Mouse (Mus musculus) CH12.LX (cell line): ENCODE results near the gene Rpl39l. TPM values are rescaled to one million over a fixed set of nuclear protein-coding genes. Genes with fewer than 3 reads are reported as not detected.

Source experiments
- DNase-seq: peaks from one replicate; pipeline ENCODE4 v3.0.0-alpha.2; 2013; ENCODE audit errors: extremely low read depth
- H3K27ac ChIP-seq: 2 replicates; pipeline ENCODE4 v1.5.1; 2012; ENCODE audit warnings: low read depth, mild to moderate bottlenecking, control low read depth, moderate library complexity; ENCODE audit not compliant: insufficient read depth
- H3K27me3 ChIP-seq: replicated peaks from 2 replicates; pipeline ENCODE3; 2012; ENCODE audit warnings: inconsistent platforms
- H3K36me3 ChIP-seq, 2 experiments: replicated peaks in 1 of 2; 2 replicates each; pipeline versions ENCODE3 to v1.6.1; 2012; ENCODE audit warnings: inconsistent platforms in 1 of 2, low read length in 1 of 2, mild to moderate bottlenecking in 1 of 2, mixed read lengths in 1 of 2, moderate library complexity in 1 of 2; ENCODE audit not compliant: control insufficient read depth in 1 of 2, insufficient read depth in 1 of 2
- H3K4me1 ChIP-seq, 2 experiments: 2 replicates each; pipeline ENCODE4 v1.6.1; 2012; ENCODE audit warnings: inconsistent platforms in 1 of 2, moderate library complexity in 1 of 2; ENCODE audit not compliant: insufficient read depth in 2 of 2, control insufficient read depth in 1 of 2
- H3K4me2 ChIP-seq: 2 replicates; pipeline ENCODE4 v1.6.1; 2012; ENCODE audit warnings: low read depth, mild to moderate bottlenecking, control low read depth; ENCODE audit not compliant: poor library complexity, insufficient read depth, severe bottlenecking
- H3K4me3 ChIP-seq, 3 experiments: fragments of 150-350 bp in 1 of 3; sonication (generic) in 1 of 3; replicated peaks in 1 of 3; 2 replicates each; pipeline versions ENCODE3 to v1.5.1; 2011 to 2012; ENCODE audit warnings: low read depth in 2 of 3, low read length in 2 of 3, mild to moderate bottlenecking in 2 of 3, moderate library complexity in 2 of 3, control low read depth in 1 of 3, improper control_type of control experiment in 1 of 3, inconsistent platforms in 1 of 3, mixed read lengths in 1 of 3; ENCODE audit not compliant: poor library complexity in 1 of 3
- H3K79me2 ChIP-seq: replicated peaks from 2 replicates; pipeline ENCODE4 v1.6.1; 2012; ENCODE audit warnings: mild to moderate bottlenecking, moderate library complexity; ENCODE audit not compliant: control insufficient read depth, poor library complexity, insufficient read depth, severe bottlenecking; ENCODE audit errors: extremely low read depth
- H3K9ac ChIP-seq: 2 replicates; pipeline ENCODE4 v1.6.1; 2012; ENCODE audit warnings: low read depth, mild to moderate bottlenecking, control low read depth, moderate library complexity; ENCODE audit not compliant: insufficient read depth
- H3K9me3 ChIP-seq: replicated peaks from 2 replicates; pipeline ENCODE3; 2012; ENCODE audit warnings: low read length, inconsistent platforms, mixed read lengths
- BHLHE40 ChIP-seq: IDR thresholded peaks from 2 replicates; pipeline ENCODE4 v1.6.1; 2011; ENCODE audit warnings: mild to moderate bottlenecking, low read depth, low read length, improper control_type of control experiment
- CHD1 ChIP-seq: IDR thresholded peaks from 2 replicates; pipeline ENCODE4 v1.6.1; 2012; ENCODE audit warnings: low read depth, low read length, improper control_type of control experiment, inconsistent platforms
- CHD2 ChIP-seq: IDR thresholded peaks from 2 replicates; pipeline ENCODE4 v1.6.1; 2011; ENCODE audit warnings: low read length, improper control_type of control experiment
- CTCF ChIP-seq, 2 experiments: IDR thresholded peaks in 1 of 2; conservative IDR thresholded peaks in 1 of 2; 2 replicates each; pipeline ENCODE4 v1.5.1; 2011 to 2012; ENCODE audit warnings: low read depth in 2 of 2, low read length in 2 of 2, improper control_type of control experiment in 1 of 2, inconsistent platforms in 1 of 2, mild to moderate bottlenecking in 1 of 2, moderate library complexity in 1 of 2
- E2F4 ChIP-seq: IDR thresholded peaks from 2 replicates; pipeline ENCODE4 v1.6.1; 2011; ENCODE audit warnings: low read depth, low read length, improper control_type of control experiment; ENCODE audit not compliant: insufficient replicate concordance
- ELF1 ChIP-seq: IDR thresholded peaks from 2 replicates; pipeline ENCODE4 v1.6.1; 2014; ENCODE audit warnings: low read depth, mild to moderate bottlenecking, inconsistent platforms, low read length, improper control_type of control experiment
- EP300 ChIP-seq: IDR thresholded peaks from 2 replicates; pipeline ENCODE4 v1.6.1; 2011; ENCODE audit warnings: low read length, improper control_type of control experiment
- ETS1 ChIP-seq: conservative IDR thresholded peaks from 2 replicates; pipeline ENCODE4 v1.6.1; 2012; ENCODE audit warnings: low read depth, mild to moderate bottlenecking, inconsistent platforms, low read length, improper control_type of control experiment, moderate library complexity
- GABPA ChIP-seq: IDR thresholded peaks from 2 replicates; pipeline ENCODE4 v1.6.1; 2012; ENCODE audit warnings: low read depth, low read length, improper control_type of control experiment, inconsistent platforms; ENCODE audit not compliant: insufficient replicate concordance
- HCFC1 ChIP-seq: IDR thresholded peaks from 2 replicates; pipeline ENCODE4 v1.6.1; 2012; ENCODE audit warnings: low read depth, mild to moderate bottlenecking, inconsistent platforms, low read length, improper control_type of control experiment
- IRF4 ChIP-seq: IDR thresholded peaks from 2 replicates; pipeline ENCODE4 v1.6.1; 2014; ENCODE audit warnings: low read depth, mild to moderate bottlenecking, inconsistent platforms, low read length, improper control_type of control experiment
- JUN ChIP-seq: IDR thresholded peaks from 2 replicates; pipeline ENCODE4 v1.6.1; 2011; ENCODE audit warnings: low read depth, mild to moderate bottlenecking, low read length, improper control_type of control experiment, moderate library complexity; ENCODE audit not compliant: insufficient read depth
- JUND ChIP-seq: conservative IDR thresholded peaks from 2 replicates; pipeline ENCODE4 v1.6.1; 2011; ENCODE audit warnings: low read depth, low read length, improper control_type of control experiment
- KAT2A ChIP-seq: IDR thresholded peaks from 2 replicates; pipeline ENCODE4 v1.6.1; 2012; ENCODE audit warnings: low read length, improper control_type of control experiment, inconsistent platforms; ENCODE audit not compliant: insufficient replicate concordance
- MAFK ChIP-seq: IDR thresholded peaks from 2 replicates; pipeline ENCODE4 v1.6.1; 2011; ENCODE audit warnings: low read length, improper control_type of control experiment; ENCODE audit not compliant: insufficient replicate concordance
- MAX ChIP-seq: IDR thresholded peaks from 2 replicates; pipeline ENCODE4 v1.6.1; 2011; ENCODE audit warnings: low read length, improper control_type of control experiment
- MAZ ChIP-seq: IDR thresholded peaks from 2 replicates; pipeline ENCODE4 v1.6.1; 2012; ENCODE audit warnings: low read depth, mild to moderate bottlenecking, inconsistent platforms, low read length, improper control_type of control experiment, moderate library complexity
- MEF2A ChIP-seq: IDR thresholded peaks from 2 replicates; pipeline ENCODE4 v1.6.1; 2014; ENCODE audit warnings: low read depth, mild to moderate bottlenecking, inconsistent platforms, low read length, improper control_type of control experiment, borderline replicate concordance
- MXI1 ChIP-seq: IDR thresholded peaks from 2 replicates; pipeline ENCODE4 v1.6.1; 2011; ENCODE audit warnings: mild to moderate bottlenecking, low read depth, low read length, improper control_type of control experiment
- MYC ChIP-seq: IDR thresholded peaks from 2 replicates; pipeline ENCODE4 v1.6.1; 2011; ENCODE audit warnings: low read depth, mild to moderate bottlenecking, improper control_type of control experiment, low read length
- NELFE ChIP-seq: IDR thresholded peaks from 2 replicates; pipeline ENCODE4 v1.6.1; 2011; ENCODE audit warnings: low read depth, low read length, improper control_type of control experiment
- NRF1 ChIP-seq: IDR thresholded peaks from 2 replicates; pipeline ENCODE4 v1.6.1; 2014; ENCODE audit warnings: low read depth, mild to moderate bottlenecking, inconsistent platforms, low read length, improper control_type of control experiment, moderate library complexity
- PAX5 ChIP-seq: IDR thresholded peaks from 2 replicates; pipeline ENCODE4 v1.6.1; 2012; ENCODE audit warnings: low read length, inconsistent platforms, mixed read lengths
- POLR2A ChIP-seq: IDR thresholded peaks from 2 replicates; pipeline ENCODE4 v1.6.1; 2011; ENCODE audit warnings: low read depth, mild to moderate bottlenecking, improper control_type of control experiment, low read length
- POLR2AphosphoS2 ChIP-seq: IDR thresholded peaks from 2 replicates; pipeline ENCODE4 v1.6.1; 2011; ENCODE audit warnings: low read depth, low read length, improper control_type of control experiment
- RAD21 ChIP-seq: IDR thresholded peaks from 2 replicates; pipeline ENCODE4 v1.6.1; 2011; ENCODE audit warnings: low read depth, mild to moderate bottlenecking, low read length, improper control_type of control experiment, moderate library complexity
- RCOR1 ChIP-seq: conservative IDR thresholded peaks from 2 replicates; pipeline ENCODE4 v1.6.1; 2012; ENCODE audit warnings: low read depth, mild to moderate bottlenecking, inconsistent platforms, low read length, improper control_type of control experiment
- SIN3A ChIP-seq: IDR thresholded peaks from 2 replicates; pipeline ENCODE4 v1.6.1; 2012; ENCODE audit warnings: low read length, improper control_type of control experiment, inconsistent platforms
- SMC3 ChIP-seq: IDR thresholded peaks from 2 replicates; pipeline ENCODE4 v1.6.1; 2011; ENCODE audit warnings: low read depth, low read length, improper control_type of control experiment
- TBP ChIP-seq: conservative IDR thresholded peaks from 2 replicates; pipeline ENCODE4 v1.6.1; 2011; ENCODE audit warnings: low read depth, low read length, improper control_type of control experiment
- TCF12 ChIP-seq: IDR thresholded peaks from 2 replicates; pipeline ENCODE4 v1.6.1; 2014; ENCODE audit warnings: low read depth, mild to moderate bottlenecking, inconsistent platforms, low read length, improper control_type of control experiment
- UBTF ChIP-seq: IDR thresholded peaks from 2 replicates; pipeline ENCODE4 v1.6.1; 2012; ENCODE audit warnings: low read depth, mild to moderate bottlenecking, inconsistent platforms, low read length, improper control_type of control experiment, moderate library complexity
- USF1 ChIP-seq: IDR thresholded peaks from 2 replicates; pipeline ENCODE4 v1.6.1; 2014; ENCODE audit warnings: low read depth, mild to moderate bottlenecking, inconsistent platforms, low read length, improper control_type of control experiment
- USF2 ChIP-seq: conservative IDR thresholded peaks from 2 replicates; pipeline ENCODE4 v1.6.1; 2011; ENCODE audit warnings: low read depth, low read length, improper control_type of control experiment
- ZC3H11A ChIP-seq: IDR thresholded peaks from 2 replicates; pipeline ENCODE4 v1.6.1; 2012; ENCODE audit warnings: low read depth, mild to moderate bottlenecking, inconsistent platforms, low read length, improper control_type of control experiment
- ZKSCAN1 ChIP-seq: IDR thresholded peaks from 2 replicates; pipeline ENCODE4 v1.6.1; 2012; ENCODE audit warnings: low read depth, inconsistent platforms, low read length, improper control_type of control experiment, borderline replicate concordance
- ZMIZ1 ChIP-seq: IDR thresholded peaks from 2 replicates; pipeline ENCODE4 v1.6.1; 2012; ENCODE audit warnings: low read depth, mild to moderate bottlenecking, inconsistent platforms, low read length, improper control_type of control experiment
- ZNF384 ChIP-seq: IDR thresholded peaks from 2 replicates; pipeline ENCODE4 v1.6.1; 2012; ENCODE audit warnings: low read depth, low read length, improper control_type of control experiment, inconsistent platforms
- dilution Hi-C: fragments of 300-500 bp; cut with MboI; formaldehyde crosslinking; loops from 2 replicates; pipeline ENCODE4 v1.14.3; 2020; ENCODE audit warnings: low sequenced_read_pairs; ENCODE audit not compliant: extremely low pct_unique_long_range_greater_than_20kb, extremely low pct_ligation_motif_present
- in situ Hi-C: fragments of 300-500 bp; cut with MboI; formaldehyde crosslinking; loops from 3 replicates; pipeline ENCODE4 v1.14.3; 2019; ENCODE audit warnings: low sequenced_read_pairs, low pct_ligation_motif_present, low pct_unique_long_range_greater_than_20kb, mixed read lengths
- polyA plus RNA-seq: library from polyadenylated mRNA; unstranded; fragments of >175 nt; gene quantifications from 2 replicates; pipeline ENCODE4 v1.2.1, GENCODE M21; 2012; ENCODE audit warnings: low read depth; ENCODE audit not compliant: insufficient read length
- total RNA-seq, 2 experiments: library from RNA; depleted of rRNA; stranded (reverse); fragments of 300-350 nt in 1 of 2; fragments of >200 nt in 1 of 2; gene quantifications; 2 replicates each; pipeline ENCODE4 v1.2.3; 2012 to 2014

Gene Rpl39l
- total and polyA plus RNA-seq, 3 experiments, result 7.3 to 16.2 (median 10.2) TPM

GRCm38 (mm10) chr16:10172179-10172820 lies 2.3 kb downstream of the Rpl39l start:
- in situ Hi-C loops (no loop called here), dilution Hi-C loops (no loop called here)
- H3K4me1 ChIP-seq, result peaks cover 8 to 42% of the 10 kb centered on the region in 2 experiments
- H3K79me2 ChIP-seq, result no peaks in the 10 kb centered on the region
- H3K9me3 ChIP-seq, result peaks cover 7% of the 10 kb centered on the region
- H3K27me3 ChIP-seq, result no peaks in the 10 kb centered on the region
- H3K4me3 ChIP-seq, result peak overlapping the region in 1 of 3 experiments; percentile 37
- TF ChIP-seq PAX5 (no peak), GABPA (no peak), ZC3H11A (no peak), SIN3A (peak; percentile 68; the same call in 1 of the 2 replicates), MYC (peak; percentile 67), POLR2A (no peak; the same call in 1 of the 2 replicates), TCF12 (peak; percentile 67), CHD1 (peak; percentile 38), BHLHE40 (peak; percentile 90), MAFK (peak; percentile 87), JUN (peak; percentile 56), MAX (peak; percentile 52), KAT2A (no peak), UBTF (0 out of 2 replicates have a peak, but pooled peaks have one; percentile 61), USF2 (no peak), E2F4 (no peak), MAZ (0 out of 2 replicates have a peak, but pooled peaks have one; percentile 60), ELF1 (peak; percentile 3; the same call in 1 of the 2 replicates), MXI1 (peak; percentile 31; the same call in 1 of the 2 replicates), RCOR1 (peak; percentile 60), HCFC1 (peak; percentile 17; the same call in 1 of the 2 replicates), ZMIZ1 (no peak), NRF1 (no peak), CHD2 (peak; percentile 62), TBP (peak; percentile 50; the same call in 1 of the 2 replicates), EP300 (peak; percentile 94), MEF2A (peak; percentile 99), POLR2AphosphoS2 (no peak), CTCF (conservative IDR thresholded peaks at IDR 0.05 in 1 of 2, IDR thresholded peaks at IDR 0.05 in 1 of 2; ENCODE audit: low read depth in 2 of 2, low read length in 2 of 2) (no peak), NELFE (peak; percentile 18; the same call in 1 of the 2 replicates), ZNF384 (peak; percentile 96), IRF4 (peak; percentile 80), RAD21 (no peak; the same call in 1 of the 2 replicates), USF1 (no peak), JUND (peak; percentile 25; the same call in 1 of the 2 replicates), ETS1 (peak; percentile 93), ZKSCAN1 (no peak; the same call in 1 of the 2 replicates), SMC3 (no peak)
- DNase-seq, result peak; percentile 86
- peaks cover 0 to 9% of the 10 kb centered on the region in 2 experiments for H3K36me3 ChIP-seq
- peak overlapping the region; percentile 91 for H3K27ac ChIP-seq
- H3K4me2 ChIP-seq, result peak overlapping the region; percentile 89
- H3K9ac ChIP-seq, result peak overlapping the region; percentile 54
